Comparison of ENCODE assay signal across 25 mouse cellular contexts in the genomic region with DNA sequence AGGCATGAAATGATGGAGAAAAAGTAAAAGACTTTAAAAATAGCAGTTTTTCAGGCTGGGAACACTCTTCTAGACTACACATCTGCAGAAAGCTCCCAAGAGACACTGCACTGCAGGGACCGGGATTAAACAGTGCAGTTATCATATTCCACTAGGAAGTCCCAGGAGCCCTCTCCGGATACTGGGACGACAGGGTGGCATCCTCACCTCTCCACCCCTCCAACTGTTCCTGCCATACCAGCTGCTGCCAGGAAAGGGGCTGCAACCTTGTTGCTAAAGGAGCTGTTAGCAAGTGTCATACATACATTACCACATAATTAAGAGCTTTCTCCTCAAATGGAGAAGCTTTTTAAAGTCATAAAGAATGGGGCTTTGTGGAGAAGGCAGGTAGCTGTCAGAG. TPM values are rescaled to one million over a fixed set of nuclear protein-coding genes. Genes with fewer than 3 reads are reported as not detected.
DNase-seq lines count a peak whose midpoint lies in the region; ATAC-seq and TF ChIP-seq lines count a peak whose summit lies in the region.
"Had no signal": no experiment of that assay in that cellular context is flagged by ENCODE, and none has a peak within 500 bp of the region (broad histone marks: within the 10 kb centered on the region; RNA-seq: fewer than 3 reads in every experiment).

No protein-coding gene starts in this region.

- no peak overlapping the region for H3K4me2 ChIP-seq in forebrain, embryonic 13.5 days
- no peak overlapping the region for H3K4me2 ChIP-seq in forebrain, embryonic 12.5 days
- H3K4me2 ChIP-seq in forebrain, postnatal 0 days (ENCODE audit: low read depth), result no peak overlapping the region
- H3K4me2 ChIP-seq: heart, embryonic 12.5 days; hindbrain, embryonic 14.5 days; intestine, embryonic 15.5 days had no signal

- 56% methylated on average over 3 of the region's 3 CpGs for WGBS in forebrain, embryonic 13.5 days
- 72% methylated on average over 3 of the region's 3 CpGs for WGBS in forebrain, embryonic 12.5 days
- WGBS in forebrain, postnatal 0 days, result 36% methylated on average over 3 of the region's 3 CpGs

- no peaks in the 10 kb centered on the region for H3K27me3 ChIP-seq in forebrain, embryonic 13.5 days
- H3K27me3 ChIP-seq in forebrain, embryonic 12.5 days, result no peaks in the 10 kb centered on the region
- no peaks in the 10 kb centered on the region for H3K27me3 ChIP-seq in forebrain, postnatal 0 days (ENCODE audit: insufficient read depth, low read length)
- H3K27me3 ChIP-seq: heart, embryonic 12.5 days; intestine, embryonic 15.5 days had no signal

- no peak for TF ChIP-seq CTCF in forebrain, postnatal 0 days (IDR thresholded peaks at IDR 0.05; ENCODE audit: low read depth)

- H3K36me3 ChIP-seq in forebrain, embryonic 13.5 days (ENCODE audit: poor library complexity, severe bottlenecking), result no peaks in the 10 kb centered on the region
- no peaks in the 10 kb centered on the region for H3K36me3 ChIP-seq in forebrain, embryonic 12.5 days (replicated peaks)
- H3K36me3 ChIP-seq in forebrain, postnatal 0 days (ENCODE audit: insufficient read depth), result no peaks in the 10 kb centered on the region
- H3K36me3 ChIP-seq: heart, embryonic 12.5 days; hindbrain, embryonic 10.5 days; intestine, embryonic 15.5 days had no signal

- peak overlapping the region; percentile 49; the same call in 1 of the 2 replicates for H3K27ac ChIP-seq in forebrain, embryonic 13.5 days
- no peak overlapping the region for H3K27ac ChIP-seq in forebrain, embryonic 12.5 days
- H3K27ac ChIP-seq in forebrain, postnatal 0 days (ENCODE audit: low read depth, low read length), result peak overlapping the region; percentile 60; the same call in 1 of the 2 replicates
- H3K27ac ChIP-seq: gastrocnemius, adult 2 months; hindbrain, embryonic 10.5 days; hindbrain, embryonic 14.5 days; intestine, embryonic 15.5 days had no signal

- DNase-seq in cerebellum, adult 9-10 months, result peak; percentile 24
- no peak for DNase-seq in cerebellum, postnatal 10 days
- DNase-seq in right cerebral cortex, adult 18-20 months, result peak; percentile 31
- DNase-seq in right cerebral cortex, postnatal 36 days (ENCODE audit: low spot score in 2 of 2), result no peak
- DNase-seq in forebrain, postnatal 0 days, result peak; percentile 40
- DNase-seq in testis, postnatal 10 days (ENCODE audit: low spot score), result no peak
- DNase-seq: B cell, adult 2 months; cerebellum, adult 11 months; cerebellum, adult 8-10 months; gastrocnemius, adult 2 months; gastrocnemius, postnatal 25 days; kidney, adult 18-20 months had no signal

- peaks cover 16% of the 10 kb centered on the region; the same call in 1 of the 2 replicates for H3K4me1 ChIP-seq in forebrain, embryonic 13.5 days
- H3K4me1 ChIP-seq in forebrain, embryonic 12.5 days, result no peaks in the 10 kb centered on the region
- no peaks in the 10 kb centered on the region for H3K4me1 ChIP-seq in forebrain, postnatal 0 days (ENCODE audit: insufficient read depth)
- H3K4me1 ChIP-seq: hindbrain, embryonic 10.5 days; intestine, embryonic 15.5 days had no signal

- H3K9ac ChIP-seq in forebrain, embryonic 13.5 days, result no peak overlapping the region
- no peak overlapping the region for H3K9ac ChIP-seq in forebrain, embryonic 12.5 days
- H3K9ac ChIP-seq in forebrain, postnatal 0 days, result no peak overlapping the region
- H3K9ac ChIP-seq: heart, embryonic 12.5 days; hindbrain, embryonic 14.5 days; intestine, embryonic 15.5 days had no signal

- H3K4me3 ChIP-seq in forebrain, embryonic 13.5 days, result no peak overlapping the region
- no peak overlapping the region for H3K4me3 ChIP-seq in forebrain, embryonic 12.5 days (replicated peaks)
- H3K4me3 ChIP-seq in forebrain, postnatal 0 days (ENCODE audit: low read depth, low read length), result no peak overlapping the region
- H3K4me3 ChIP-seq: gastrocnemius, adult 2 months; heart, embryonic 12.5 days; hindbrain, embryonic 10.5 days; intestine, embryonic 15.5 days had no signal

- peak; percentile 70 for ATAC-seq in forebrain, embryonic 13.5 days
- no peak for ATAC-seq in forebrain, embryonic 12.5 days (ENCODE audit: low FRiP score)
- peak; percentile 72 for ATAC-seq in forebrain, postnatal 0 days
- ATAC-seq: CD4-positive, CD25-positive, alpha-beta regulatory T cell, adult 4 months; intestine, embryonic 15.5 days had no signal

- H3K9me3 ChIP-seq in forebrain, embryonic 13.5 days (replicated peaks), result no peaks in the 10 kb centered on the region
- H3K9me3 ChIP-seq in forebrain, embryonic 12.5 days, result no peaks in the 10 kb centered on the region
- no peaks in the 10 kb centered on the region for H3K9me3 ChIP-seq in forebrain, postnatal 0 days (ENCODE audit: low read length)
- H3K9me3 ChIP-seq: heart, embryonic 12.5 days; hindbrain, embryonic 10.5 days; intestine, embryonic 15.5 days had no signal

RNA-seq across cellular contexts. Expression of gene Nrros, which starts 8.7 kb away (rescaled TPM):
- 6.7 and 7.2 TPM in 2 replicates for polyA plus RNA-seq in forebrain, embryonic 13.5 days (2015; fragmentation: Nextera tagmentation; extraction: Ambion mirVana)
- polyA plus RNA-seq in forebrain, embryonic 12.5 days (2016; fragmentation: Nextera tagmentation; extraction: Ambion mirVana), result 6.8 and 7.4 TPM in 2 replicates
- 10.2 and 12.5 TPM in 2 replicates for total RNA-seq in forebrain, postnatal 0 days (2014; rRNA removed)
- polyA plus RNA-seq in forebrain, postnatal 0 days (2015; fragmentation: Nextera tagmentation; extraction: Ambion mirVana), result 6.4 and 7.6 TPM in 2 replicates

RNA-seq across cellular contexts. Expression of gene Bex6, which starts 22.9 kb away (rescaled TPM):
- not detected in 2 replicates for polyA plus RNA-seq in forebrain, embryonic 13.5 days (2015; fragmentation: Nextera tagmentation; extraction: Ambion mirVana)
- polyA plus RNA-seq in forebrain, embryonic 12.5 days (2016; fragmentation: Nextera tagmentation; extraction: Ambion mirVana), result not detected in 2 replicates
- not detected in 2 replicates for total RNA-seq in forebrain, postnatal 0 days (2014; rRNA removed)
- not detected in 2 replicates for polyA plus RNA-seq in forebrain, postnatal 0 days (2015; fragmentation: Nextera tagmentation; extraction: Ambion mirVana)
- total RNA-seq: adrenal gland, adult 18-20 months; adrenal gland, postnatal 14 days; G1E; gastrocnemius, adult 2 months; gastrocnemius, postnatal 25 days; heart, adult 8-10 months; heart, postnatal 25 days had no signal
- polyA plus RNA-seq: CD4-positive, CD25-positive, alpha-beta regulatory T cell, adult 4 months; embryonic facial prominence, embryonic 11.5 days; G1E; heart, embryonic 12.5 days; hindbrain, embryonic 10.5 days; hindbrain, embryonic 14.5 days had no signal

RNA-seq across cellular contexts. Expression of gene Cep19, which starts 57.1 kb away (rescaled TPM):
- polyA plus RNA-seq in forebrain, embryonic 13.5 days (2015; fragmentation: Nextera tagmentation; extraction: Ambion mirVana), result 39.5 and 44.3 TPM in 2 replicates
- 39.7 and 43.8 TPM in 2 replicates for polyA plus RNA-seq in forebrain, embryonic 12.5 days (2016; fragmentation: Nextera tagmentation; extraction: Ambion mirVana)
- total RNA-seq in forebrain, postnatal 0 days (2014; rRNA removed), result 43.6 and 51.5 TPM in 2 replicates
- polyA plus RNA-seq in forebrain, postnatal 0 days (2015; fragmentation: Nextera tagmentation; extraction: Ambion mirVana), result 61.0 and 64.8 TPM in 2 replicates

RNA-seq across cellular contexts. Expression of gene Pigx, which starts 57.2 kb away (rescaled TPM):
- polyA plus RNA-seq in forebrain, embryonic 13.5 days (2015; fragmentation: Nextera tagmentation; extraction: Ambion mirVana), result 148 and 158 TPM in 2 replicates
- 127 and 133 TPM in 2 replicates for polyA plus RNA-seq in forebrain, embryonic 12.5 days (2016; fragmentation: Nextera tagmentation; extraction: Ambion mirVana)
- 71.7 and 102 TPM in 2 replicates for total RNA-seq in forebrain, postnatal 0 days (2014; rRNA removed)
- polyA plus RNA-seq in forebrain, postnatal 0 days (2015; fragmentation: Nextera tagmentation; extraction: Ambion mirVana), result 113 and 133 TPM in 2 replicates

Comparison
In these comparisons a context has a peak if more than half of its experiments do, and no peak if none do; other contexts are left out.
1. DNase-seq: peak in cerebellum, adult 9-10 months (single experiment), right cerebral cortex, adult 18-20 months (single experiment) and forebrain, postnatal 0 days (single experiment); none in cerebellum, postnatal 10 days (0 of 2), right cerebral cortex, postnatal 36 days (0 of 2) and testis, postnatal 10 days (single experiment).